Mouse (Mus musculus) midbrain, embryonic 16.5 days (tissue): ENCODE data around the gene Mon1b. TPM values are rescaled to one million over a fixed set of nuclear protein-coding genes. Genes with fewer than 3 reads are reported as not detected.

ENCODE experiments used
- ATAC-seq: fragments of 200-750 bp; cut with Nextera tagmentation; 2 replicates; pipeline ENCODE4 v1.8.0; 2017; ENCODE audit warnings: moderate TSS enrichment
- H3K27ac ChIP-seq: fragments of 300-500 bp; sonication (generic); 2 replicates; pipeline ENCODE4 v1.5.1; 2014; ENCODE audit warnings: mild to moderate bottlenecking, low read length, mixed read lengths
- H3K27me3 ChIP-seq: fragments of 300-500 bp; sonication (generic); 2 replicates; pipeline ENCODE4 v1.6.1; 2014; ENCODE audit warnings: low read depth, low read length, mixed read lengths; ENCODE audit not compliant: control insufficient read depth, insufficient read depth
- H3K36me3 ChIP-seq: fragments of 300-500 bp; sonication (generic); 2 replicates; pipeline ENCODE4 v1.6.1; 2014; ENCODE audit warnings: mild to moderate bottlenecking, low read length, moderate library complexity, mixed read lengths; ENCODE audit not compliant: control insufficient read depth, insufficient read depth
- H3K4me1 ChIP-seq: fragments of 300-500 bp; sonication (generic); 2 replicates; pipeline ENCODE4 v1.6.1; 2014; ENCODE audit warnings: mild to moderate bottlenecking, low read length, mixed read lengths; ENCODE audit not compliant: control insufficient read depth, insufficient read depth
- H3K4me2 ChIP-seq: fragments of 300-500 bp; sonication (generic); 2 replicates; pipeline ENCODE4 v1.6.1; 2014; ENCODE audit warnings: mild to moderate bottlenecking, low read length, mixed read lengths
- H3K4me3 ChIP-seq: fragments of 300-500 bp; sonication (generic); 2 replicates; pipeline ENCODE4 v1.5.1; 2014; ENCODE audit warnings: low read depth, mild to moderate bottlenecking, low read length, moderate library complexity, mixed read lengths
- H3K9ac ChIP-seq: fragments of 300-500 bp; sonication (generic); 2 replicates; pipeline ENCODE4 v1.6.1; 2014; ENCODE audit warnings: low read depth, low read length, mixed read lengths
- H3K9me3 ChIP-seq: fragments of 300-500 bp; sonication (generic); replicated peaks from 2 replicates; pipeline ENCODE4 v1.6.1; 2014; ENCODE audit warnings: mild to moderate bottlenecking, low read length, mixed read lengths; ENCODE audit not compliant: control insufficient read depth, poor library complexity, severe bottlenecking
- WGBS: fragments of 180-500 bp; shearing (Covaris S2); extraction: QIAGEN DNeasy Blood & Tissue Kit; methylation state at CpG from one replicate; pipeline ENCODE4 v1.1.7; 2014; 5-methylcytosine and 5-hydroxymethylcytosine counted together
- polyA plus RNA-seq: library from polyadenylated mRNA; unstranded; fragments of >200 nt; fragmentation: Nextera tagmentation; extraction: Ambion mirVana; gene quantifications from 2 replicates; pipeline ENCODE4 v1.2.1, GENCODE M21; 2015

Gene Mon1b
- polyA plus RNA-seq, 1 experiment from 2014 or later, result 13.0 TPM

- Histone ChIP-seq H3K4me3 (no peak overlapping the region), H3K36me3 (peaks cover 11% of the 10 kb centered on the region; the same call in 1 of the 2 replicates), H3K27ac (no peak overlapping the region), H3K27me3 (no peaks in the 10 kb centered on the region), H3K4me1 (no peaks in the 10 kb centered on the region), H3K9me3 (no peaks in the 10 kb centered on the region), H3K4me2 (no peak overlapping the region), H3K9ac (no peak overlapping the region)
- WGBS, result 93% methylated on average over 8 of the region's 8 CpGs
- ATAC-seq, result no peak
Observed at GRCm38 (mm10) chr8:113643479-113644210, 8.3 kb downstream of the Mon1b start.

- no peak overlapping the region for H3K9ac ChIP-seq
- H3K4me1 ChIP-seq, result no peaks in the 10 kb centered on the region
- H3K4me3 ChIP-seq, result no peak overlapping the region
- H3K27me3 ChIP-seq, result no peaks in the 10 kb centered on the region
- 82% methylated on average over 5 of the region's 5 CpGs for WGBS
- H3K9me3 ChIP-seq, result no peaks in the 10 kb centered on the region
- no peak overlapping the region for H3K4me2 ChIP-seq
- no peak overlapping the region for H3K27ac ChIP-seq
- H3K36me3 ChIP-seq, result peaks cover 2% of the 10 kb centered on the region; the same call in 1 of the 2 replicates
- no peak for ATAC-seq
Observed at GRCm38 (mm10) chr8:113645220-113645619, 9.8 kb downstream of the Mon1b start.

- H3K4me2 ChIP-seq, result no peak overlapping the region
- H3K27me3 ChIP-seq, result no peaks in the 10 kb centered on the region
- H3K9me3 ChIP-seq, result no peaks in the 10 kb centered on the region
- H3K36me3 ChIP-seq, result no peaks in the 10 kb centered on the region
- 90% methylated on average over 11 of the region's 12 CpGs for WGBS
- no peaks in the 10 kb centered on the region for H3K4me1 ChIP-seq
- no peak overlapping the region for H3K4me3 ChIP-seq
- H3K9ac ChIP-seq, result no peak overlapping the region
- no peak for ATAC-seq
- no peak overlapping the region for H3K27ac ChIP-seq
Observed at GRCm38 (mm10) chr8:113652450-113652849, 17.1 kb downstream of the Mon1b start.

- no peak overlapping the region for H3K4me3 ChIP-seq
- no peaks in the 10 kb centered on the region for H3K4me1 ChIP-seq
- H3K36me3 ChIP-seq, result no peaks in the 10 kb centered on the region
- no peak overlapping the region for H3K27ac ChIP-seq
- 67% methylated on average over 4 of the region's 4 CpGs for WGBS
- no peak overlapping the region for H3K9ac ChIP-seq
- ATAC-seq, result no peak
- no peak overlapping the region for H3K4me2 ChIP-seq
- H3K27me3 ChIP-seq, result no peaks in the 10 kb centered on the region
- no peaks in the 10 kb centered on the region for H3K9me3 ChIP-seq
Observed at GRCm38 (mm10) chr8:113653151-113653550, 17.8 kb downstream of the Mon1b start.

GRCm38 (mm10) chr8:113656154-113656553, 20.8 kb downstream of the Mon1b start:
- H3K27me3 ChIP-seq, result no peaks in the 10 kb centered on the region
- H3K36me3 ChIP-seq, result no peaks in the 10 kb centered on the region
- no peak overlapping the region for H3K27ac ChIP-seq
- WGBS, result 91% methylated on average over 5 of the region's 5 CpGs
- no peak overlapping the region for H3K4me2 ChIP-seq
- no peak for ATAC-seq
- H3K9me3 ChIP-seq, result no peaks in the 10 kb centered on the region
- no peak overlapping the region for H3K4me3 ChIP-seq
- H3K9ac ChIP-seq, result no peak overlapping the region
- no peaks in the 10 kb centered on the region for H3K4me1 ChIP-seq

- no peaks in the 10 kb centered on the region for H3K36me3 ChIP-seq
- H3K27ac ChIP-seq, result no peak overlapping the region
- no peaks in the 10 kb centered on the region for H3K9me3 ChIP-seq
- no peaks in the 10 kb centered on the region for H3K4me1 ChIP-seq
- no peak overlapping the region for H3K4me3 ChIP-seq
- 81% methylated on average over 11 of the region's 11 CpGs for WGBS
- ATAC-seq, result no peak
- no peaks in the 10 kb centered on the region for H3K27me3 ChIP-seq
- H3K9ac ChIP-seq, result no peak overlapping the region
- no peak overlapping the region for H3K4me2 ChIP-seq
Observed at GRCm38 (mm10) chr8:113656681-113657298, 21.4 kb downstream of the Mon1b start.

GRCm38 (mm10) chr8:113660128-113660527, 24.7 kb downstream of the Mon1b start:
- Histone ChIP-seq H3K27me3 (no peaks in the 10 kb centered on the region), H3K36me3 (no peaks in the 10 kb centered on the region), H3K27ac (no peak overlapping the region), H3K4me3 (no peak overlapping the region), H3K4me2 (no peak overlapping the region), H3K9ac (no peak overlapping the region), H3K9me3 (no peaks in the 10 kb centered on the region), H3K4me1 (peaks cover 3% of the 10 kb centered on the region; the same call in 1 of the 2 replicates)
- ATAC-seq, result no peak
- 78% methylated on average over 1 of the region's 1 CpGs for WGBS

- Histone ChIP-seq H3K9me3 (no peaks in the 10 kb centered on the region), H3K4me2 (no peak overlapping the region), H3K27ac (no peak overlapping the region), H3K9ac (no peak overlapping the region), H3K4me1 (peaks cover 3% of the 10 kb centered on the region; the same call in 1 of the 2 replicates), H3K36me3 (no peaks in the 10 kb centered on the region), H3K27me3 (no peaks in the 10 kb centered on the region), H3K4me3 (no peak overlapping the region)
- ATAC-seq, result peak; percentile 90
- 12% methylated on average over 2 of the region's 2 CpGs for WGBS
Observed at GRCm38 (mm10) chr8:113664544-113664943, 29.2 kb downstream of the Mon1b start.

GRCm38 (mm10) chr8:113665036-113665435, 29.6 kb downstream of the Mon1b start:
- H3K27me3 ChIP-seq, result no peaks in the 10 kb centered on the region
- WGBS, result 54% methylated on average over 4 of the region's 4 CpGs
- H3K4me1 ChIP-seq, result peaks cover 3% of the 10 kb centered on the region; the same call in 1 of the 2 replicates
- H3K4me2 ChIP-seq, result no peak overlapping the region
- H3K27ac ChIP-seq, result no peak overlapping the region
- no peak overlapping the region for H3K4me3 ChIP-seq
- H3K36me3 ChIP-seq, result no peaks in the 10 kb centered on the region
- H3K9ac ChIP-seq, result no peak overlapping the region
- no peaks in the 10 kb centered on the region for H3K9me3 ChIP-seq
- ATAC-seq, result peak; percentile 71; the same call in 1 of the 2 replicates
